Mouse (Mus musculus): ENCODE results near the gene Ap1s2. TPM values are rescaled to one million over a fixed set of nuclear protein-coding genes. Genes with fewer than 3 reads are reported as not detected.
A peak's percentile ranks its signal among the peaks of the same experiment; 100 is the strongest.

Gene Ap1s2
- polyA plus RNA-seq, 1 experiment from 2014 or later: 26.8 TPM

- H3K36me3 ChIP-seq (ENCODE audit: control insufficient read depth, insufficient read depth, low read length): peaks cover 30% of the 10 kb centered on the region; the same call in 1 of the 2 replicates
- H3K9ac ChIP-seq (ENCODE audit: low read depth, low read length): no peak overlapping the region
- no peaks in the 10 kb centered on the region for H3K4me1 ChIP-seq (ENCODE audit: control insufficient read depth, insufficient read depth, low read length)
- no peak for ATAC-seq (ENCODE audit: low FRiP score, low TSS enrichment)
- H3K4me2 ChIP-seq (replicated peaks; ENCODE audit: low read depth, low read length): no peak overlapping the region
- no peak overlapping the region for H3K27ac ChIP-seq (ENCODE audit: low read depth, low read length)
- 89% methylated on average over 3 of the region's 3 CpGs for WGBS
- no peaks in the 10 kb centered on the region for H3K27me3 ChIP-seq (ENCODE audit: control insufficient read depth, insufficient read depth, low read length)
- H3K4me3 ChIP-seq (ENCODE audit: low read length): no peak overlapping the region
- no peaks in the 10 kb centered on the region for H3K9me3 ChIP-seq (ENCODE audit: control insufficient read depth, low read length)
These were observed 35.6 kb downstream of the Ap1s2 start for GRCm38 (mm10) chrX:163944381-163944780.

- ATAC-seq (ENCODE audit: low FRiP score, low TSS enrichment): no peak
- H3K27me3 ChIP-seq (ENCODE audit: control insufficient read depth, insufficient read depth, low read length): no peaks in the 10 kb centered on the region
- no peak overlapping the region for H3K27ac ChIP-seq (ENCODE audit: low read depth, low read length)
- no peak overlapping the region for H3K9ac ChIP-seq (ENCODE audit: low read depth, low read length)
- H3K36me3 ChIP-seq (ENCODE audit: control insufficient read depth, insufficient read depth, low read length): peaks cover 42% of the 10 kb centered on the region; the same call in 1 of the 2 replicates
- WGBS: 64% methylated on average over 1 of the region's 1 CpGs
- no peaks in the 10 kb centered on the region for H3K9me3 ChIP-seq (ENCODE audit: control insufficient read depth, low read length)
- H3K4me3 ChIP-seq (ENCODE audit: low read length): no peak overlapping the region
- H3K4me1 ChIP-seq (ENCODE audit: control insufficient read depth, insufficient read depth, low read length): no peaks in the 10 kb centered on the region
- no peak overlapping the region for H3K4me2 ChIP-seq (replicated peaks; ENCODE audit: low read depth, low read length)
These were observed 42.8 kb downstream of the Ap1s2 start for GRCm38 (mm10) chrX:163951618-163952017.

GRCm38 (mm10) chrX:163957381-163957780 lies 48.6 kb downstream of the Ap1s2 start:
- Histone ChIP-seq H3K4me1 (ENCODE audit: control insufficient read depth, insufficient read depth, low read length) (peaks cover 3% of the 10 kb centered on the region; the same call in 1 of the 2 replicates), H3K9me3 (ENCODE audit: control insufficient read depth, low read length) (no peaks in the 10 kb centered on the region), H3K27ac (ENCODE audit: low read depth, low read length) (0 out of 2 replicates have a peak overlapping the region, but pooled peaks have one; percentile 98), H3K36me3 (ENCODE audit: control insufficient read depth, insufficient read depth, low read length) (peaks cover 26% of the 10 kb centered on the region; the same call in 1 of the 2 replicates), H3K27me3 (ENCODE audit: control insufficient read depth, insufficient read depth, low read length) (no peaks in the 10 kb centered on the region), H3K4me3 (ENCODE audit: low read length) (peak overlapping the region; percentile 65), H3K4me2 (replicated peaks; ENCODE audit: low read depth, low read length) (peak overlapping the region; percentile 49), H3K9ac (ENCODE audit: low read depth, low read length) (peak overlapping the region; percentile 84)
- 45% methylated on average over 12 of the region's 12 CpGs for WGBS
- ATAC-seq (ENCODE audit: low FRiP score, low TSS enrichment): peak; percentile 14

GRCm38 (mm10) chrX:163957803-163958466 lies 49.1 kb downstream of the Ap1s2 start:
- H3K9me3 ChIP-seq (ENCODE audit: control insufficient read depth, low read length): no peaks in the 10 kb centered on the region
- peak overlapping the region; percentile 98 for H3K27ac ChIP-seq (ENCODE audit: low read depth, low read length)
- peaks cover 3% of the 10 kb centered on the region; the same call in 1 of the 2 replicates for H3K4me1 ChIP-seq (ENCODE audit: control insufficient read depth, insufficient read depth, low read length)
- peak overlapping the region; percentile 84 for H3K9ac ChIP-seq (ENCODE audit: low read depth, low read length)
- 39% methylated on average over 55 of the region's 67 CpGs for WGBS
- H3K4me2 ChIP-seq (replicated peaks; ENCODE audit: low read depth, low read length): peak overlapping the region; percentile 49
- peaks cover 25% of the 10 kb centered on the region; the same call in 1 of the 2 replicates for H3K36me3 ChIP-seq (ENCODE audit: control insufficient read depth, insufficient read depth, low read length)
- peak overlapping the region; percentile 65 for H3K4me3 ChIP-seq (ENCODE audit: low read length)
- peak; percentile 93 for ATAC-seq (ENCODE audit: low FRiP score, low TSS enrichment)
- H3K27me3 ChIP-seq (ENCODE audit: control insufficient read depth, insufficient read depth, low read length): no peaks in the 10 kb centered on the region

GRCm38 (mm10) chrX:163958467-163958875 lies 49.7 kb downstream of the Ap1s2 start, which contains the start of gene Zrsr2:
Zrsr2 (minus strand) TSS chrX:163958661.
- peaks cover 20% of the 10 kb centered on the region; the same call in 1 of the 2 replicates for H3K36me3 ChIP-seq (ENCODE audit: control insufficient read depth, insufficient read depth, low read length)
- no peaks in the 10 kb centered on the region for H3K27me3 ChIP-seq (ENCODE audit: control insufficient read depth, insufficient read depth, low read length)
- H3K9me3 ChIP-seq (ENCODE audit: control insufficient read depth, low read length): no peaks in the 10 kb centered on the region
- WGBS: 25% methylated on average over 23 of the region's 29 CpGs
- H3K27ac ChIP-seq (ENCODE audit: low read depth, low read length): peak within 1 kb of the TSS; percentile 98
- H3K4me3 ChIP-seq (ENCODE audit: low read length): peak within 1 kb of the TSS; percentile 65
- peak; percentile 96 for ATAC-seq (ENCODE audit: low FRiP score, low TSS enrichment)
- peak within 1 kb of the TSS; percentile 49 for H3K4me2 ChIP-seq (replicated peaks; ENCODE audit: low read depth, low read length)
- peak within 1 kb of the TSS; percentile 84 for H3K9ac ChIP-seq (ENCODE audit: low read depth, low read length)
- H3K4me1 ChIP-seq (ENCODE audit: control insufficient read depth, insufficient read depth, low read length): peaks cover 3% of the 10 kb centered on the region; the same call in 1 of the 2 replicates

- 93% methylated on average over 1 of the region's 1 CpGs for WGBS
These were observed 72.3 kb downstream of the Ap1s2 start for GRCm38 (mm10) chrX:163981092-163981491.

GRCm38 (mm10) chrX:163981500-163981899 lies 72.7 kb downstream of the Ap1s2 start:
- H3K4me3 ChIP-seq (ENCODE audit: low read length): no peak overlapping the region
- no peaks in the 10 kb centered on the region for H3K27me3 ChIP-seq (ENCODE audit: control insufficient read depth, insufficient read depth, low read length)
- no peak overlapping the region for H3K27ac ChIP-seq (ENCODE audit: low read depth, low read length)
- no peaks in the 10 kb centered on the region for H3K36me3 ChIP-seq (ENCODE audit: control insufficient read depth, insufficient read depth, low read length)
- no peaks in the 10 kb centered on the region for H3K9me3 ChIP-seq (ENCODE audit: control insufficient read depth, low read length)
- H3K4me2 ChIP-seq (replicated peaks; ENCODE audit: low read depth, low read length): no peak overlapping the region
- ATAC-seq (ENCODE audit: low FRiP score, low TSS enrichment): no peak
- WGBS: 54% methylated on average over 4 of the region's 4 CpGs
- no peak overlapping the region for H3K9ac ChIP-seq (ENCODE audit: low read depth, low read length)
- H3K4me1 ChIP-seq (ENCODE audit: control insufficient read depth, insufficient read depth, low read length): no peaks in the 10 kb centered on the region

More at GRCm38 (mm10) chrX:163981092-163981491, 72.3 kb downstream of the Ap1s2 start:
- no peak overlapping the region for H3K9ac ChIP-seq (ENCODE audit: low read depth, low read length)
- H3K4me2 ChIP-seq (replicated peaks; ENCODE audit: low read depth, low read length): no peak overlapping the region
- ATAC-seq (ENCODE audit: low FRiP score, low TSS enrichment): no peak
- H3K36me3 ChIP-seq (ENCODE audit: control insufficient read depth, insufficient read depth, low read length): no peaks in the 10 kb centered on the region
- H3K27me3 ChIP-seq (ENCODE audit: control insufficient read depth, insufficient read depth, low read length): no peaks in the 10 kb centered on the region
- H3K27ac ChIP-seq (ENCODE audit: low read depth, low read length): no peak overlapping the region
- H3K9me3 ChIP-seq (ENCODE audit: control insufficient read depth, low read length): no peaks in the 10 kb centered on the region
- H3K4me3 ChIP-seq (ENCODE audit: low read length): no peak overlapping the region
- no peaks in the 10 kb centered on the region for H3K4me1 ChIP-seq (ENCODE audit: control insufficient read depth, insufficient read depth, low read length)

- no peak overlapping the region for H3K9ac ChIP-seq (ENCODE audit: low read depth, low read length)
- H3K9me3 ChIP-seq (ENCODE audit: control insufficient read depth, low read length): no peaks in the 10 kb centered on the region
- H3K4me1 ChIP-seq (ENCODE audit: control insufficient read depth, insufficient read depth, low read length): no peaks in the 10 kb centered on the region
- H3K4me3 ChIP-seq (ENCODE audit: low read length): no peak overlapping the region
- ATAC-seq (ENCODE audit: low FRiP score, low TSS enrichment): no peak
- no peaks in the 10 kb centered on the region for H3K36me3 ChIP-seq (ENCODE audit: control insufficient read depth, insufficient read depth, low read length)
- no peak overlapping the region for H3K4me2 ChIP-seq (replicated peaks; ENCODE audit: low read depth, low read length)
- H3K27ac ChIP-seq (ENCODE audit: low read depth, low read length): no peak overlapping the region
- WGBS: 83% methylated on average over 6 of the region's 6 CpGs
- no peaks in the 10 kb centered on the region for H3K27me3 ChIP-seq (ENCODE audit: control insufficient read depth, insufficient read depth, low read length)
These were observed 73.3 kb downstream of the Ap1s2 start for GRCm38 (mm10) chrX:163982129-163982528.

All from kidney, embryonic 14.5 days (tissue).